Mouse (Mus musculus) lung, embryonic 14.5 days (tissue): Measurements from ENCODE around the gene Zfp518a. TPM values are rescaled to one million over a fixed set of nuclear protein-coding genes. Genes with fewer than 3 reads are reported as not detected.

Source experiments
- ATAC-seq: fragments of 200-750 bp; cut with Nextera tagmentation; 2 replicates; pipeline ENCODE4 v1.8.0; 2017; ENCODE audit warnings: mild to moderate bottlenecking, moderate TSS enrichment, moderate library complexity; ENCODE audit not compliant: insufficient read depth
- DNase-seq: peaks from one replicate; pipeline ENCODE4 v3.0.0-alpha.2; 2015
- H3K27ac ChIP-seq: fragments of 300-500 bp; sonication (generic); 2 replicates; pipeline ENCODE4 v1.5.1; 2014; ENCODE audit warnings: low read depth, mild to moderate bottlenecking, moderate library complexity
- H3K27me3 ChIP-seq: fragments of 300-500 bp; sonication (generic); 2 replicates; pipeline ENCODE4 v1.6.1; 2014; ENCODE audit warnings: low read length, control low read depth; ENCODE audit not compliant: insufficient read depth
- H3K36me3 ChIP-seq: fragments of 300-500 bp; sonication (generic); 2 replicates; pipeline ENCODE4 v1.6.1; 2014; ENCODE audit warnings: control low read depth; ENCODE audit not compliant: insufficient read depth
- H3K4me1 ChIP-seq: fragments of 300-500 bp; sonication (generic); 2 replicates; pipeline ENCODE4 v1.6.1; 2014; ENCODE audit warnings: antibody characterized with exemption, control low read depth; ENCODE audit not compliant: insufficient read depth
- H3K4me2 ChIP-seq: fragments of 300-500 bp; sonication (generic); 2 replicates; pipeline ENCODE4 v1.6.1; 2014; ENCODE audit warnings: mild to moderate bottlenecking
- H3K4me3 ChIP-seq: fragments of 300-500 bp; sonication (generic); 2 replicates; pipeline ENCODE4 v1.5.1; 2014; ENCODE audit warnings: low read depth, low read length
- H3K9ac ChIP-seq: fragments of 300-500 bp; sonication (generic); 2 replicates; pipeline ENCODE4 v1.6.1; 2014
- H3K9me3 ChIP-seq: fragments of 300-500 bp; sonication (generic); 2 replicates; pipeline ENCODE4 v1.6.1; 2016; ENCODE audit warnings: low read depth, low read length, control low read depth
- CTCF ChIP-seq: IDR thresholded peaks from 2 replicates; pipeline ENCODE4 v1.5.1; 2016; ENCODE audit warnings: antibody characterized with exemption, low read depth
- WGBS: fragments of 180-500 bp; shearing (Covaris S2); extraction: QIAGEN DNeasy Blood & Tissue Kit; methylation state at CpG from one replicate; pipeline ENCODE4 v1.1.7; 2014; 5-methylcytosine and 5-hydroxymethylcytosine counted together
- polyA plus RNA-seq: library from polyadenylated mRNA; unstranded; fragments of >200 nt; fragmentation: Nextera tagmentation; extraction: Ambion mirVana; gene quantifications from 2 replicates; pipeline ENCODE4 v1.2.1, GENCODE M21; 2014

The Zfp518a gene
- polyA plus RNA-seq = 14.5 and 15.6 TPM in 2 replicates

GRCm38 (mm10) chr19:40894519-40895392 is at the start of gene Zfp518a:
TSS of gene Zfp518a (plus strand) at chr19:40894705.
- 0 out of 2 replicates have a peak, but pooled peaks cover 13% of the 10 kb centered on the region for H3K27me3 ChIP-seq
- WGBS = under 1% methylated on average over 89 of the region's 89 CpGs
- 0 out of 2 replicates have a peak, but pooled peaks cover 7% of the 10 kb centered on the region for H3K36me3 ChIP-seq
- peak within 1 kb of the TSS; percentile 75 for H3K4me3 ChIP-seq
- peak within 1 kb of the TSS; percentile 78 for H3K9ac ChIP-seq
- ATAC-seq = peak; percentile 90
- no peak for TF ChIP-seq CTCF
- H3K9me3 ChIP-seq = no peaks in the 10 kb centered on the region
- DNase-seq = peak; percentile 96
- H3K27ac ChIP-seq = peak within 1 kb of the TSS; percentile 97
- H3K4me2 ChIP-seq = peak within 1 kb of the TSS; percentile 67
- no peaks in the 10 kb centered on the region for H3K4me1 ChIP-seq

- Histone ChIP-seq H3K4me2 (no peak overlapping the region), H3K36me3 (peaks cover 74% of the 10 kb centered on the region), H3K27ac (no peak overlapping the region), H3K4me1 (0 out of 2 replicates have a peak, but pooled peaks cover 6% of the 10 kb centered on the region), H3K9me3 (no peaks in the 10 kb centered on the region), H3K27me3 (no peaks in the 10 kb centered on the region), H3K4me3 (no peak overlapping the region), H3K9ac (no peak overlapping the region)
- WGBS = 87% methylated on average over 13 of the region's 13 CpGs
- ATAC-seq = no peak
- TF ChIP-seq CTCF = no peak
- no peak for DNase-seq
These were observed 49.8 kb upstream of the Zfp518a start for GRCm38 (mm10) chr19:40844731-40845130.

- Histone ChIP-seq H3K9me3 (no peaks in the 10 kb centered on the region), H3K27ac (no peak overlapping the region), H3K9ac (no peak overlapping the region), H3K4me2 (no peak overlapping the region), H3K36me3 (peaks cover 51% of the 10 kb centered on the region), H3K4me3 (no peak overlapping the region), H3K27me3 (no peaks in the 10 kb centered on the region), H3K4me1 (no peaks in the 10 kb centered on the region)
- DNase-seq (no peak), ATAC-seq (no peak)
- 80% methylated on average over 12 of the region's 12 CpGs for WGBS
- TF ChIP-seq CTCF = no peak
These were observed 45.1 kb upstream of the Zfp518a start for GRCm38 (mm10) chr19:40849391-40849790.

GRCm38 (mm10) chr19:40859555-40859954 is 35.0 kb upstream of the Zfp518a start:
- H3K9me3 ChIP-seq = no peaks in the 10 kb centered on the region
- no peak overlapping the region for H3K27ac ChIP-seq
- 35% methylated on average over 4 of the region's 4 CpGs for WGBS
- ATAC-seq = no peak
- H3K4me2 ChIP-seq = no peak overlapping the region
- H3K27me3 ChIP-seq = no peaks in the 10 kb centered on the region
- no peak overlapping the region for H3K9ac ChIP-seq
- TF ChIP-seq CTCF = no peak
- DNase-seq = peak; percentile 35
- H3K36me3 ChIP-seq = no peaks in the 10 kb centered on the region
- H3K4me3 ChIP-seq = no peak overlapping the region
- no peaks in the 10 kb centered on the region for H3K4me1 ChIP-seq

- ATAC-seq (peak; percentile 64; the same call in 1 of the 2 replicates), DNase-seq (peak; percentile 74)
- no peak for TF ChIP-seq CTCF
- Histone ChIP-seq H3K27ac (no peak overlapping the region), H3K4me3 (no peak overlapping the region), H3K9me3 (no peaks in the 10 kb centered on the region), H3K36me3 (no peaks in the 10 kb centered on the region), H3K9ac (no peak overlapping the region), H3K27me3 (no peaks in the 10 kb centered on the region), H3K4me2 (peak overlapping the region; percentile 25; the same call in 1 of the 2 replicates), H3K4me1 (no peaks in the 10 kb centered on the region)
- WGBS = 9% methylated on average over 5 of the region's 5 CpGs
These were observed 26.2 kb upstream of the Zfp518a start for GRCm38 (mm10) chr19:40868284-40868683.

GRCm38 (mm10) chr19:40869425-40870105 is 24.9 kb upstream of the Zfp518a start:
- Histone ChIP-seq H3K9me3 (peaks cover 6% of the 10 kb centered on the region; the same call in 1 of the 2 replicates), H3K36me3 (no peaks in the 10 kb centered on the region), H3K4me3 (no peak overlapping the region), H3K9ac (no peak overlapping the region), H3K4me1 (no peaks in the 10 kb centered on the region), H3K27me3 (0 out of 2 replicates have a peak, but pooled peaks cover under 1% of the 10 kb centered on the region), H3K4me2 (no peak overlapping the region), H3K27ac (no peak overlapping the region)
- DNase-seq (no peak), ATAC-seq (no peak)
- TF ChIP-seq CTCF = no peak
- 87% methylated on average over 3 of the region's 3 CpGs for WGBS
